Mouse (Mus musculus) neural tube, embryonic 14.5 days (tissue): ENCODE data around the gene Il23a. TPM values are rescaled to one million over a fixed set of nuclear protein-coding genes. Genes with fewer than 3 reads are reported as not detected.
"Not testable (repeated sequence)": the region's sequence is repeated elsewhere in the genome, so short reads cannot be mapped to it uniquely, and the experiment has no call there.

Source experiments
- ATAC-seq: fragments of 200-750 bp; cut with Nextera tagmentation; 2 replicates; pipeline ENCODE4 v1.8.0; 2017; ENCODE audit warnings: low read depth, mild to moderate bottlenecking, moderate TSS enrichment, moderate library complexity
- H3K27ac ChIP-seq: fragments of 300-500 bp; sonication (generic); 2 replicates; pipeline ENCODE4 v1.5.1; 2014; ENCODE audit warnings: low read depth, mild to moderate bottlenecking, control low read depth, low read length, moderate library complexity, mixed read lengths
- H3K27me3 ChIP-seq: fragments of 300-500 bp; sonication (generic); 2 replicates; pipeline ENCODE4 v1.6.1; 2014; ENCODE audit warnings: low read length; ENCODE audit not compliant: control insufficient read depth, insufficient read depth
- H3K36me3 ChIP-seq: fragments of 300-500 bp; sonication (generic); 2 replicates; pipeline ENCODE4 v1.6.1; 2014; ENCODE audit warnings: low read length, mixed read lengths; ENCODE audit not compliant: control insufficient read depth, insufficient read depth
- H3K4me1 ChIP-seq: fragments of 300-500 bp; sonication (generic); 2 replicates; pipeline ENCODE4 v1.6.1; 2014; ENCODE audit warnings: low read length; ENCODE audit not compliant: control insufficient read depth, insufficient read depth
- H3K4me2 ChIP-seq: fragments of 300-500 bp; sonication (generic); 2 replicates; pipeline ENCODE4 v1.6.1; 2014; ENCODE audit warnings: mild to moderate bottlenecking, low read depth, low read length, control low read depth
- H3K4me3 ChIP-seq: fragments of 300-500 bp; sonication (generic); 2 replicates; pipeline ENCODE4 v1.5.1; 2014; ENCODE audit warnings: low read depth, low read length, control low read depth, mixed read lengths
- H3K9ac ChIP-seq: fragments of 300-500 bp; sonication (generic); replicated peaks from 2 replicates; pipeline ENCODE4 v1.6.1; 2014; ENCODE audit warnings: low read depth, mild to moderate bottlenecking, control low read depth, low read length, mixed read lengths
- H3K9me3 ChIP-seq: fragments of 300-500 bp; sonication (generic); 2 replicates; pipeline ENCODE4 v1.6.1; 2016; ENCODE audit warnings: low read length; ENCODE audit not compliant: control insufficient read depth
- WGBS: fragments of 180-500 bp; shearing (Covaris S2); extraction: QIAGEN DNeasy Blood & Tissue Kit; methylation state at CpG from one replicate; pipeline ENCODE4 v1.1.7; 2014; 5-methylcytosine and 5-hydroxymethylcytosine counted together
- polyA plus RNA-seq: library from polyadenylated mRNA; unstranded; fragments of >200 nt; fragmentation: Nextera tagmentation; extraction: Ambion mirVana; gene quantifications from 2 replicates; pipeline ENCODE4 v1.2.1, GENCODE M21; 2014

The Il23a gene
- polyA plus RNA-seq, 1 experiment from 2014 or later: 0.29 TPM

DNA sequence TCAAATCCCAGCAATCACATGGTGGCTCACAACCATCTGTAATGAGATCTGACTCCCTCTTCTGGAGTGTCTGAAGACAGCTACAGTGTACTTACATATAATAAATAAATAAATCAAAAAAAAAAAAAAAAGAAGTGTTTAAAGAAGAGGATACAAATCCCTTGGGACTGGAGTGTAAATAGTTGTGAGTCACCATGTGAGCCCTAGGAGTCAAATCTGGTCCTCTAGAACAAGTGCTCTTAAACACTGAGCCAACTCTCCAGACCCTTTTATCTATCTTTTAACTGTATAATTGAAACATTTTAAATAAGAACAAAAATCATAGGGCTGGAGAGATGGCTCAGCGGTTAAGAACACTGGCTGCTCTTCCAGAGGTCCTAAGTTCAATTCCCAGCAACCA lies 23.2 kb downstream of the Il23a start:
- not testable (repeated sequence) for H3K27ac ChIP-seq, H3K9ac ChIP-seq, H3K4me1 ChIP-seq, H3K27me3 ChIP-seq, ATAC-seq, H3K9me3 ChIP-seq, H3K4me2 ChIP-seq, H3K4me3 ChIP-seq
- peaks cover 12% of the 10 kb centered on the region; the same call in 1 of the 2 replicates for H3K36me3 ChIP-seq
- 100% methylated on average over 1 of the region's 1 CpGs for WGBS

DNA sequence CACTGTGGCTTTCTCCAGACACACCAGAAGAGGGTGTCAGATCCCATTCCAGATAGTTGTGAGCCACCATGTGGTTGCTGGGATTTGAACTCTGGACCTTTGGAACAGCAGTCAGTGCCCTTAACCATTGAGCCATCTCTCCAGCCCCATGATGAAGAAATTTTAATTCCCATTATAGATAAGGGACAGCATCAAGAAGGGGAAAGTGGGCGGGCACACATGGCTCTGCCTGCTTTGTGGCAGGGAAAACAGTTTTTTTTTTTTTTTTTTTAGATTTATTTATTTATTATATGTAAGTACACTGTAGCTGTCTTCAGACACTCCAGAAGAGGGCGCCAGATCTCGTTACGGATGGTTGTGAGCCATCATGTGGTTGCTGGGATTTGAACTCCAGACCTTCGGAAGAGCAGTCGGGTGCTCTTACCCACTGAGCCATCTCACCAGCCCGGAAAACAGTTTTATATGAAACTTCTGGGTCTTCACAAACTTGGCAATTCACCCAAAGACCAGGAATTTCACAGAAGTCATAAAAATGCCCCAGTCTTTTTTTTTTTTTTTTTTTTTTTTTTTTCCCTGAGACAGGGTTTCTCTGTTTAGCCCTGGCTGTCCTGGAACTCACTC lies 25.6 kb downstream of the Il23a start:
- not testable (repeated sequence) for H3K36me3 ChIP-seq, H3K4me2 ChIP-seq, H3K27me3 ChIP-seq, H3K27ac ChIP-seq, H3K9me3 ChIP-seq, H3K9ac ChIP-seq, ATAC-seq, H3K4me1 ChIP-seq, H3K4me3 ChIP-seq
- WGBS: 90% methylated on average over 4 of the region's 7 CpGs

DNA sequence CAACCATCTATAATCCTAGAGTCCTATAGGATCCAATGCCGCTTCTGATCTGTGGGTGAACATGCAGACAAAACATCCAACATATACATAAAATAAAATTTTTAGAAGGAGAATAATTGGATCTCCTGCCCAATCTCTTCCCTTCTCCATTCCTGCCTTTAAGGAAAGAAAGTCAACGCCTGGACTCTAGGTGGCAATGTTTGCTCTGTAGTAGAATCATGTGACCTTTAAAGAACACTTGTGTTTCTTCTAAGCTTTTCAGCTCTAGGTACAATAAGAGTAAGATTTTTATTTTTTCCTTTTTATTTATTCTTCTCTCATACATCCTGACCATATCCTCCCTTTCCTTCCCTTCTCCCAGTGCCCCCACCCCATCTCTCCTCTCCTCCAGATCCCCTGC lies 26.7 kb downstream of the Il23a start:
- WGBS: 65% methylated on average over 2 of the region's 2 CpGs
- H3K9me3 ChIP-seq: no peaks in the 10 kb centered on the region
- H3K27me3 ChIP-seq: no peaks in the 10 kb centered on the region
- no peak overlapping the region for H3K4me2 ChIP-seq
- H3K27ac ChIP-seq: no peak overlapping the region
- H3K36me3 ChIP-seq: no peaks in the 10 kb centered on the region
- H3K4me3 ChIP-seq: no peak overlapping the region
- peaks cover 4% of the 10 kb centered on the region; the same call in 1 of the 2 replicates for H3K4me1 ChIP-seq
- H3K9ac ChIP-seq: no peak overlapping the region
- no peak for ATAC-seq

GRCm38 (mm10) chr10:128270866-128271265 lies 27.7 kb downstream of the Il23a start:
- Histone ChIP-seq H3K27me3 (no peaks in the 10 kb centered on the region), H3K9ac (peak overlapping the region; percentile 61), H3K4me3 (peak overlapping the region; percentile 69), H3K27ac (peak overlapping the region; percentile 80), H3K9me3 (no peaks in the 10 kb centered on the region), H3K36me3 (no peaks in the 10 kb centered on the region), H3K4me2 (peak overlapping the region; percentile 54), H3K4me1 (peaks cover 4% of the 10 kb centered on the region; the same call in 1 of the 2 replicates)
- 49% methylated on average over 7 of the region's 7 CpGs for WGBS
- ATAC-seq: no peak

DNA sequence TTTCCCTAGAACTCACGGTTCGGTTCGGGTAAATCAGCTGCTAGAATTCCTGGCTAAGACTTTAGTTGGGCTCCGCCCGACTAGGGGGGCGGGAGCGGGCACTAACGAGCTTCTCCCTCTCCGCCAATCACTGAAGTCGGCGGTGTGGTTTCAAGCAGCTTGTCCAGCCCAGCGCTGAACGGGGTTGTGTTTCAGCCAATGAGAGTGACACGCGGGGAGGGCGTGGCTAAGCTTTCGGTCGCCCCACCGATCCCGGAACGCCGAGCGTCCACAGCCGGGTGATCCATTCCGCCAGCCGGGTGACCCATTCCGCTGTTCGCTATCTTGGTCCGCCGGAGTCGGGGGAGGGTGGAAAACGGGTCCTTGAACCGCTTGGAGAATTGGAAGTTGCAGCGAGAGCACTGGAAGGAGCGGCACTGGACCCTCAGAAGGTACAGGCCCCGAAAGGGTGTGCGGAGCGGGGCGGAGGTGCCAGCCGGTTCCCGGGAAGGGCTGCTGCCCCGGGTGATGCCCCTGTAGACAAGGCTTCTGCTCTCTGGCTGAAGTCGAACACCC lies 28.2 kb downstream of the Il23a start, which contains the start of gene Stat2:
Gene Stat2 (plus strand): TSS at position 273 of the 555 bp plus-strand sequence.
- H3K36me3 ChIP-seq: no peaks in the 10 kb centered on the region
- peaks cover 4% of the 10 kb centered on the region; the same call in 1 of the 2 replicates for H3K4me1 ChIP-seq
- under 1% methylated on average over 42 of the region's 43 CpGs for WGBS
- no peaks in the 10 kb centered on the region for H3K27me3 ChIP-seq
- peak; percentile 100 for ATAC-seq
- H3K27ac ChIP-seq: peak within 1 kb of the TSS; percentile 80
- peak within 1 kb of the TSS; percentile 54 for H3K4me2 ChIP-seq
- H3K9ac ChIP-seq: peak within 1 kb of the TSS; percentile 61
- H3K4me3 ChIP-seq: peak within 1 kb of the TSS; percentile 69
- H3K9me3 ChIP-seq: no peaks in the 10 kb centered on the region

DNA sequence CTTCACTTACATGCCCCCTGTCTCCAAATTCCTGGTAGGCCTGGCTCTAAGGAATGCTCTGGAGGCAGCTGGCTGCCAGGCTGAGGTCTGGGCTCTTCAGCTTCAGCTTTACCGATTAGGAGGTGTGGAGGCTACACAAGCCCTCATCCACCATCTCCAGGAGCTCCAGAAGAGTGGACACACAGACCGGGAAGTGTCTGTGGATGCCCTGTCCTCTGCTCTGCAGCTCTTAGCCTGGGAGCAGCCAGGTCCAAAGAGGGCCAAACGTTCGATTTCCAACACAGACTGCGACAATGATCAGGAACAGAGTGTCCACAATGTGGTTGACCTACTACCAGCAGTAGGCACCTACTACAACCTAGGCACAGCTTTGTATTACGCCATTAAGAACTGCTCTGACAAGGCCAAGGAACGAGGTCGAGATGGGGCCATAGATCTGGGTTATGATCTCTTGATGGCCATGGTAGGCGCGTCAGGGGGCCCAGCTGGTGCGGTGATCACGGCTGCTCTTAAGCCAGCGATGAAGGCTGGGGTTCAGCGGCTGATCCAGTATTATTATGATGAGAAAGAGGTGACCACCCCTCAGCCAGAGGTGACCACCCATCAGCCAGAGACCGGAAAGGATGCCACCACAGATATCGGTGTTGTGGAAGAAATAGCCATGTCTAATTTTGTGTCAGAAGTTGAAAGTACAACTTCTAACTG lies 29.2 kb downstream of the Il23a start:
- Histone ChIP-seq H3K27ac (no peak overlapping the region), H3K4me2 (no peak overlapping the region; the same call in 1 of the 2 replicates), H3K9ac (no peak overlapping the region), H3K36me3 (no peaks in the 10 kb centered on the region), H3K9me3 (no peaks in the 10 kb centered on the region), H3K4me3 (peak overlapping the region; percentile 69; the same call in 1 of the 2 replicates), H3K4me1 (peaks cover 4% of the 10 kb centered on the region; the same call in 1 of the 2 replicates), H3K27me3 (no peaks in the 10 kb centered on the region)
- ATAC-seq: no peak
- 88% methylated on average over 16 of the region's 16 CpGs for WGBS

- H3K9ac ChIP-seq: no peak within 1 kb of the TSS
- no peak within 1 kb of the TSS for H3K4me3 ChIP-seq
- H3K36me3 ChIP-seq: no peaks in the 10 kb centered on the region
- H3K9me3 ChIP-seq: no peaks in the 10 kb centered on the region
- 82% methylated on average over 6 of the region's 6 CpGs for WGBS
- ATAC-seq: no peak
- no peak within 1 kb of the TSS for H3K27ac ChIP-seq
- no peak within 1 kb of the TSS for H3K4me2 ChIP-seq
- peaks cover 4% of the 10 kb centered on the region; the same call in 1 of the 2 replicates for H3K4me1 ChIP-seq
- H3K27me3 ChIP-seq: no peaks in the 10 kb centered on the region
These were observed 30.2 kb downstream of the Il23a start, which contains the start of gene Apof for GRCm38 (mm10) chr10:128268371-128268770. Apof (plus strand) TSS chr10:128268671.

DNA sequence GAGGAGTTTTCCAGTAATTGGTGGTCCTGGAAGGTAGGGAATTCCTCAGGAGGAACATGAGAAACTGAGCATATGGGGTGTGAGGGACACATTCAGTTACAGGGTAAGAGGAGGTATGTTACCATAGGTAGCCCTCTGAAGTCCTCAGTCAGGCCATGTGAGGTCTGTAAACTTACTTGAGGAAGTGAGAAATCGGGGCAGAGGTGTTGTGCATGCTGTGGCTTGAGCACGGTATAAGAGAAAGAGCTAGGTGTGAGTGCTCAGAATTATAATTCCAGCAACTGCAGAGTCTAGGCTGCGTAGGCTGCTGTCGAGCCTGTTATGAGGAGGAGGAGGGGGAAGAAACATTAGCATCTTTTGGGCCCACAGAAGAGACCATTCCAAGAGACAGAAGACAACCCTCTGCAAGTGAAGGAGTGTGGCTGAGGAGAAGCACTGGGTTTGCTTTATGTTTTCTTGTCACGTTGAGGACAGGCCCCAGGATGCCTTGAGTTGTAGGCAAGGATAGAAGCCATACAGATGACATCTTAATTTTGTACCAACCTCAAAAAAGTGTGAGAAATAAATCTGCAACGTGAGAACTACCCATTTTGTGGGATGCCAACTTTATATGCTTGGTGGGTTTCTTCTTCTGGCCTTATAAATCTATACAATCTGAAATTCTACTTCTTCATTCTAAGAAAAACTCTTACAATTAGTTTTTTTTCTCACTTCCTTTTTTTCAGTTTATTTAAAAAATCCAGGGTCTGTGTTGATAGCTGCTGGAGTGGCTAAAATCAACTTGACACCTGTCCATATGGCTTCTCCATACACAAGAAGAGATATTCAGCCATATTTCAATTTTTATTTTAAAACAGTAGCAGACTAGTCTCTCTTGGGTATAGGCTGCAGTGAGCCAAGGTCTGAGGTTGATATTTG lies 34.9 kb downstream of the Il23a start:
- 82% methylated on average over 6 of the region's 6 CpGs for WGBS
- no peaks in the 10 kb centered on the region for H3K9me3 ChIP-seq
- H3K36me3 ChIP-seq: no peaks in the 10 kb centered on the region
- H3K27ac ChIP-seq: no peak overlapping the region
- H3K27me3 ChIP-seq: no peaks in the 10 kb centered on the region
- no peak for ATAC-seq
- H3K4me1 ChIP-seq: no peaks in the 10 kb centered on the region
- no peak overlapping the region for H3K9ac ChIP-seq
- no peak overlapping the region for H3K4me3 ChIP-seq
- no peak overlapping the region for H3K4me2 ChIP-seq
